Mouse (Mus musculus) T-helper 17 cell (primary cell): Measurements from ENCODE around the gene Kynu.

Source experiments
- in situ Hi-C, 2 experiments: fragments of 300-600 bp; cut with MboI, MseI; formaldehyde crosslinking; loops; 1 replicate in 1 of 2; 2 replicates in 1 of 2; pipeline ENCODE4 v1.15.1; 2025; ENCODE audit warnings: high pct_unique_total_duplicates in 2 of 2

The Kynu gene

DNA sequence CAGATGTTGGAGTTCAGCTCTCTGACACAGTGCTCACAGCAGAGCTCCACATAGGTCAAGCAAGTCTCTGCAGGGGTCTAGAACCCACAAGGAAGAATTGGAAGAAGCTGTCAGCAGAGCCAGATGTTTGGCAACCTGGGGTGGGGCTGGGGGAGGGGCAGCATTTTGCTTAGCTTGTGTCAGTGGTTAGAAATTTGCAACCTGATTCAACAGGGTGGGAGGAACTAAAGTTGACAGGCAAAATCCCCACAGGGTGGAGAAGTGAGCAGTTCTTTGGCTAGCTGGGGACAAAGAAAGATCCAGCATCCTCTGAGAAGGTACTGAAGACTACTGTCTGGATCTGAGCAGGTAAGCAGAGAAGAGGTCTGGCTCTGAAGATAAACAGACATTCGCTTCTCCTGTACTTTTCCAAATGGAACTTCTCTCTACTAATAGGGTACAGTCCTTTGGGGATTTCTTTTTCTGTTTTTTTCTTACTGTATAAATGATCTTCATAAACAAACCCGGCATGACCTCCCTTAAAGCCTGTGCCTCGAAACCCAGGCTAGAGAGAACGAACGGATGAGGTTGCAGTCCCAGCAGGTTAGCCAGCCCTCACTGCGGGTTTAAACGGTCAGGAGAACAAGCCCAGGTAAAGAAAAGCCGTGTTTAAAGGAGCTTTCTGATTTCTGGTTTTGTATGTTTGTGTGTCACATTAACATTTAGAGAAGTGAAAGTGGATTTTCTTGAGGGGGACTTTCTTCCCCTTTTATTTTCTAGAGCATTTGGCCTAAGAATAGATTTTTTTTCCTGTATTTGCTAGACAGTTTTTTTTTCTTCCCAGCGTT lies at the start of gene Kynu:
TSS of gene Kynu (plus strand) at position 268 of the 827 bp plus-strand sequence.
- in situ Hi-C loops: no loop called here

DNA sequence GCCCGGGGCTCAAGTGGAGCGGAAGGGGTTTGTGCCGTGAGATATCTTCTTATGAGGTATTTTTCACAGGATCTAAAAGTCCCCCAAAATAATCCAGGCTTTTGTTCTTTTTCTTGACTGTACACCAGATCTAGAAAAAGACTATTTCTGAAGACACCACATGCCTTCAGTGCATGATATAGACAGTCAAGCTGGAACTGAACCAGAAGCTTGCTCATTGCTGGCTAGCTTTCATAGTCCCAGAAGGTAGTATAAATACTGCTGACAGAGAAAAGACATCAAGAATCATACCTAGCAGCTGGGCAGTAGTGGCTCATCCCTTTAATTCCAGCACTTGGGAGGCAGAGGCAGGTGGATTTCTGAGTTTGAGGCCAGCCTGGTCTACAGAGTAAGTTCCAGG lies 48.9 kb upstream of the Kynu start:
- in situ Hi-C loops: no loop called here

DNA sequence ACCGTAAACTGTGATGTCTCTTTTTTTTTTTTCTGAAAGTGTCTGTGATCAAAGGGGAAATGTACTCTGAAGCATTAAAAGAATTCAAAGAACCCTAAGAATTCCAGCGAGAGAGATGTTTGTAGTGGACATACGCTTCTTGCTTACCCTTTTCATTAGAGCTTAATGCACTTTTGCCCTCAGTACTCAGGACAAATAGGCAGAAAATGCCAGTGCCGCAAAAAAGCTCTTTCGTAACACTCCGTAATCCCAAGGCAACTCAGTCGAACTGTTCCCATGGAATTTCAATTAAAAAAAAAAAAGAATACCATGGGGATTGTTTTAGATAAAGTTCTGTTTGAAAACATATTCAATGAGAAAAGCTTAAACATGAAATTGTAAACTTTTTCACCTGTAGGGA lies 41.3 kb upstream of the Kynu start:
- in situ Hi-C loops: no loop called here

DNA sequence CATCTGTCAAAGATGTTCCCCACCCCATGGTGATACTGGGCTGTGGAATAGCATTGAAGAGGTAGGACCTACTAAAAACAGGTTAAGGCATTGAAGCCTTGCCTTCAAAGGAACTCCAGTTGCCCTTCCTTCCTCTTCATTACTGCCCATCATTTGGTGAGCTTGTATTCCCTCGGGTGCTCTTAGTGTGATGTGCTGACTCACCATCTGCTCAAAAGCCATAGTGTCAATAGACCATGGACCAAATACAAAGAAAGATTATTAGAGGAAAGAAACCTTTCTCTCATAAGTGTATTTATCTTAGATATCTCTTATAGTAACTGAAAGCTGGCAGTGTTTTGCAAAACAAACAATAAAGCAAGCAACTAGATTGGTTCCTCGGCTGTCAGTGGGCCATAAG lies 20.7 kb upstream of the Kynu start:
- in situ Hi-C loops: no loop called here

DNA sequence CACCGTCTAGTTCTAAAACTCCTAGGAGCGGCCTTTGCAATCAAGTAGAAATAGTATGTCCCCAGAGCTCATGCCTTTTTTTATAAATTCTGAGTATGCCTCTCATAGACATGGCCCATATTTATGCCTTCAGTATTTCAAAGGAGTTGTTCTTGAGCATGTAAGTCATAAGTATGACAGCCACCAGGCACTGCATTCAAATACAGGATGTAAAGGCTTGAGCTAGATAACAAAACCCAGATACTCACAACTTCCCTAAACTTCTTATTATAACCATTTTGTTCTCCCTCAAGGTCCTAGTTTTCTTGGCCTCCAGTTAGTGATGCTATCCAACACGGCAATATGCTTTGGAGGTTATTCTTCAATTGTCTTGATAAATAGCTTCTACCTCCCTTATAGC lies 12.5 kb upstream of the Kynu start:
- in situ Hi-C loops: no loop called here

DNA sequence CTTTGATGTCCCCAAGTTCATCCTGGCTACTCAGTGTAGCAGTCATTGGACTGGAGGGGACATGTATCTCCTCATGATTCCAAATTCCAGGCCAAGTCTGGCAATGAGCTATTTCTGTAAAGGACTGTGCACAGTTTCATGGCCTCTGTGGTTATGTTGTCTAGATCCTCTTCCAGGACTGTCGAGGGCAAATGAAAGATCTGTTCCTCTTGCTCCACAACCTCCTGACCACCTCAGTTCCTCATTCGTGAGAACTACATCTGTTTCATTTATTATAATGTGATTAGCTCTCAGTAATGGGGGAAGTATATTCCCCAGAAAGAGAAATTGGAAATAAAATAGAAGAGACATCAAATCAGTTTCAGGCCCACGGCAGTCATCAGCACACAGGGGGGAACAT lies 9.5 kb upstream of the Kynu start:
- in situ Hi-C loops: no loop called here

DNA sequence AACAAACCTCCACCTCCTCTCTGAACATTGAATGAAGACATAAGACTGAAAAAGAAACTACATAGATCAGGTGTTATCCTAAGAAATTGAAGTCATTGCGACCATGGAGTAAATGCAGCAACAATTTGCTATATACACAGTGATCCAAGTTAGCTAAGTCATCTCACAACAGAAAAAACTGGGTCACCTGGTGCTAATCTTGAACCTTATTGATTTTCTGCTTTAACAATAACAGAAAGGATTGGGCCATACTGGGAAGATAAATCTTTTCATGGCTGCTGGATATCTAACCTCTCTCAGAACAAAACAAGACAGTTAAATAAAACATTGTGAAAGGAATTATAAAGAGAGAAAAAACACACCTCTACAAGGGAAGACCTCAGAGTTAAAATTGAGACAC lies 8.7 kb upstream of the Kynu start:
- in situ Hi-C loops: no loop called here

DNA sequence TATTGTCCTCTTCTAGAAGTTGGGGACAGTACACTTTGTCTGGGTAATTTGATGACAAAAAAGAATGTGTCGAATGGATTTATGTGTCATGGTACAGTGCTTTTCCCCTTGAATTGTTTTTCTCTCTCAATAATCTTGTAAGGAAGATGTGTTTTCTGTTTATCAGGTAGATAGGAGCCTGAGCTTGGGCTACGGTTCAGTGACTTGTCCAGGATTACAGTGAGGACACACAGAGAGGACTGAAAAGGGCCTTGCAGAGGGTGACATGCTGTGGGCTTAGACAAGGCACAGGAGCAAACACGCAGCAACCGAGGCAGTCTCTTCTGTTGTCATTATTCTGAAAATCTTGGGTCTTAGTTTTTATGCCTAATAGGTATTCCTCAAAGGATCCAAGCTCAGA lies 913 bp upstream of the Kynu start:
- in situ Hi-C loops: no loop called here

DNA sequence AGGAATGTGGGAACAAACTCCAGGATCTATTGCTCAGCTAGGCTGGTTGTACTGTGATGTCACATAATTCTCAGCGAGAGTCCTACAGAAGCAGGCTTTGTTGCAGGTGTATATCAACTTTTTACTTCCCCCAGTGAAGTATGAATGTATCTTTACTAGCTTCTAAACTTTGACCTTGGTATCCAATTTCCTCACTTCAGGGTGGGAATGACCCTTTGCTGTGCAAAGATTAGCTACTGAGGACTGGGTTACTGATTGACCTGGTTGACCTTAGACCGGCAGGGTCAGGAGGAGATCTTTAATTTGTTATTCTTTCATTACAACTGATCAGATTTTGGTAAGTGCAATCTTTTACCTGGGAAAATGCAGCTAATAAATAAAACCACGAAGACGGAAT lies 758 bp downstream of the Kynu start:
- in situ Hi-C loops: no loop called here

DNA sequence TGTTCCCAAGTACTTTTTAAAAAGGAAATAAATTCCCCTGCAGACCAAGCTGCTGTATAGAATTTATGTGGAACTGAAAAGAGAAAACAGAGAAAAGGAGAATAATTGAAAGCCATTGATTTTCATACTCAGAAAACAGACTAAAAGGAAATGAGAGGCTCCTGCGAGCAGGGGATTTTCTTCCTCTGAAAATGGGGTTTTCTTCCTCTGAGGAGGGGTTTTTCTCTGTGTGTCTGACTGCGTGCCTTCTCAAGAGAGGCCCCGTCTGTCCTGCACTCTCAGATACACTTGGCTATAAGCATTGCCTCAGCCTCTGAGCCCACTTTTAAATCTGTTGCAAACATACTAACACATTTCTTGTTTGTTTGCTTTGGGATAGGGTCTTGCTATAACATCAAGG lies 1.9 kb downstream of the Kynu start:
- in situ Hi-C loops: no loop called here

DNA sequence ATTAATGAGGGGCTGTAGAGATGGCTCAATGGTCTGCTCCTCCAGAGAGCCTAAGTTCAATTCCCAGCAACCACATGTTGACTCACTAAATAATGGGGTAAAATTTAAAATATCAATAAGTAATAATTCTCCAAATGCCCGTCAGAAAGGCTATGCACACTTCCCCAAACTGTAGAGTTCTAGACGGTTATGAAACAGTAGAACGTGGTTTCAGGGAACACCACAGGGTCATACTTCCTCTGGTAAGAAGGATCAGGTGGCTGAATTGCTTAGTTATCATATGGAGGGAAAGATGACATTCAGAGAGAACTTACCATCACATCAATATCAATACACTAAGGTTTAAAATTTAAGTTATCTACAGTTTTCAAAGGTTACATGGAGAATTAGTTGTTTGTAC lies 6.1 kb downstream of the Kynu start:
- in situ Hi-C loops: no loop called here

DNA sequence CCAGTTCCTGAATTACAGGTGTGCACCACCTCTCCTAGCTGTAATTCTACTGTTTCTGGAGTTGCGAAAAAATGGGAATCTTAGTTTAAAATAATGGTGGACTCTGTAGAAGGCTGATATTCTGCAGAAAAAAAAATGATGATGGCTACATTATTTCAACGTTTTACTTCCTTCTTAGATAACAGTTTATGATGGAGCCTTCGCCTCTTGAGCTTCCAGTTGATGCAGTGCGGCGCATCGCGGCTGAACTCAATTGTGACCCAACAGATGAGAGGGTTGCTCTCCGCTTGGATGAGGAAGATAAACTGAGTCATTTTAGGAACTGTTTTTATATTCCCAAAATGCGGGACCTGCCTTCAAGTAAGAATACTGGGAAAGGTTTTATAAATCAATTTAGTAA lies 7.7 kb downstream of the Kynu start:
- in situ Hi-C loops: no loop called here

DNA sequence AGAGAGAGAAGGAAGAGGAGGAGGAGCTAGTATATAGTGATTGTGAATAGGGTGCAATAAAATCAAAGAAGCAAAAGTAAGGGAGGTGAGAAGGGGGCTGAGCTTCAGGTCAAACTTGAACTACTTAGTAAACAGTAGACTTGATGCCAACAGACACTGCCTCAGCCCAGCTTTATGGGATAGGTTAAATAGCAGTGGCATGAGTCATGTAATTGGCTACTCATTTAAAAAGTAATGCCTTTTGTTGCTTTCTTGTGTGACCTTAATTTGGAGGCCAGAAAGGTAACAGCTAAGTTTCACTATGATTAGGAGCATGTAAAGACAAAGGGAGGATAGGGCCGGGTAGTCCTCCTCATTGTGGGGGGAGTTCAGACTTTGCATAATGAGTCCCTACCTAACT lies 13.3 kb downstream of the Kynu start:
- in situ Hi-C loops: no loop called here

DNA sequence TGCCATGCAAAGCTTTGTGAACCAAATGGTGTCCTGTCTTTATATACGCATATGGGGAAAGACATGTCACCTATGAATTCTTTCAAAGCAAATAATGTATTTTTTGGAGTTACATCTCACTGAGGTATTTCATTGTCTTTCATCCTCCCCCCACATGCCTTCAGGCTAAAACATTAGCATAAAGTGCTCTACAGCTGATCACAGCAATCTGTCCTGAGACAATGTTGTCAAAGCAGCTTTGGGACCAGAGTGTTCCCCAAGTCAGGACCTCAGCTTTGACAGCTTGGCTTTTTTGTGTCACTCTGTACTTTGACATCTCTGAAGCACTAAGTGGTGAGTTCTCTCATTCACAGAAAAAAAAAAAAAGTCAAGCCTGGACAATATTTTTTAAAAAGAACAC lies 18.4 kb downstream of the Kynu start:
- in situ Hi-C loops: no loop called here

DNA sequence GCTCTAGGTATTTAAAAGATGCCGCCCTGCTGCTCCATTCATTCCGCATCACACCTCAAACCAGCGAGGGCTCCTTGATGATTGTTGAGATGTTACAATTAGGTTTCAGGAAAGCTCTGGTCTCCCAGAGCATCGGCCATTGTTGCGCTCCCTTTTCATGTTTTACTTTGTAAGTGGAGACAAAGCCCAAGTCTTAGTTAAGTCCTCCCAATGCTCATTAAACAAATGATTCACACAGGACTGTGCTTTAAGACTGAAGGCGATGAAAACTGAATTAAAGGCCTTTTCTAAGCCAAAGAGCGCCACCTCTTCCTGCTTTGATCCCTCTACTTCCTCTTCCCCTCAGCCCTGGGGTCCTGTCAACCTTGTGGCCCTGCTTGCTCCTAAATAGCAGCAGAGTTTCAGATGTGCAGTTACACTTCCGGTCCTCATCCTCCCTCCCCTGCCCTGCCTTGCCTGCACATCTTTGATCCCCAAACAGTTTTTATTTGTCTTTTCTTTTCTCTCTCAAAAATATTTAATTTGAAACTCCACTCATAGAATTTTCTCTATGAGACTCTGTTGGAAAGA lies 28.2 kb downstream of the Kynu start:
- in situ Hi-C loops: no loop called here

DNA sequence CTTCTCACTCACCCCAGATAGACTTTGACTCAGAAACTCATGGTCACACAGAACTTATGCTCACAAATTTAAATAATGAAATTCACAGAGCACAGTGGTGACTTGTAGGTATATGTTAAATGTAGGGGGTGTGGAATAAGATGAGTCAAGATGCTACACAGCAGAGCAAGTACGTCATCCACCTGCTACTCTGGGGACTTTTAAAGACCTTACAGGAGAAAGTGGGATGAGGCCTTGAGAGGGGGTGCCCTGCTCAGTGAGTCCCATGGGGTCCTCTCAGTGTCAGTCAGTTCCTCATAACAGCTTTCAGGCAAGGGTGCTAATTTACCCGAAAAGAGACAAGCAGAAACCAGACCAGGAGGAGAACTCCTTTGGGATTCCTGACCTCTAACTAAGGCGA lies 30.4 kb downstream of the Kynu start:
- in situ Hi-C loops: no loop called here

DNA sequence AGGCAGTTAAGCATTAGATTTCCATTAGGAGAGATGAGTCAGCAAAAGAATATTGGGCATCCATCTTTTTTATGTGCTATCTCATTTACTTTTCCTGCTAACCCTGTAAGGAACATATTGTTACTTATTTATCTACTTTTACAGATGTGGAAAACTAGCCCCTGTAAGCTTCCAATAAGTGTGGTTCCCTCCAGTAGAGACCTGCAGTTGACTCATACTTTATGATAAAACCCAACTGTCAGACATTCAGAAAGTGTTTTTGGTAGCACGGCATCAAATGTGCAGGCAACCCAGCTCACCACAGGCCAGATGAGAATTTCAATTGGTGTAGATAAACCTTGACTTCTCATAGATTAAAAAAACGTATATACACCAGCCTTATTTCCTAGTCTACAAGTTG lies 32.7 kb downstream of the Kynu start:
- in situ Hi-C loops: no loop called here

DNA sequence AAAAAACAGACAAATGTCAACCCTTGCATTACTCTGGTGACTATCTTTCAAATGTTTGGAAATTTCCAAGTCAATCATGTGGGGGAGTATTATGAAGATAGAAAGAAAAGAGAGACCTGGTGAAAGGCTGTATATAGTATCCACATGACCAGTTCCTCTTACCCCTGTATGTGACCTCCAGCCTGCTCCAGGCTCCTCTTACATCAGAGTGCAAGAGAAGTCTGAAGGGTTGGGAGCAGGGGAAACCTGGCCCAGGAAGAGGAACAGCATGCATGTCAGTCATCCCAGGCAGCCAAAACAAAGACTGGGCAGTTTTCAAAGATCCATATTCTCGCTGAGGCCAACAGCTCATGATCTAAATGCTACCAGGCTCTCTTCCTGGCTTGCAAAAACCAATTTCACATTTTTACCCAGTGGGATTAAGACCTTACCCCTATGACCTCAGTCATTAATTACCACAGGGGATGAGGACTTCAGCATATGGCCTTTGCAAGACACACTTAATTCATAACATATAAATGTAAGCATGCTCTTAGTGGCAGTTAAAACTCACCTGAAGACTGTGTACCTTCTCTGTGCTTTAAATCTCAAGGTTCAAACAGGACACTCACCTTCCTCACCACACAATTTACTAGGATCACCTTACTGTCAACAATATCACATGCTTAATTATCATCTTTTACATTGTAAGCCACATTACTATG lies 37.0 kb downstream of the Kynu start:
- in situ Hi-C loops: no loop called here

DNA sequence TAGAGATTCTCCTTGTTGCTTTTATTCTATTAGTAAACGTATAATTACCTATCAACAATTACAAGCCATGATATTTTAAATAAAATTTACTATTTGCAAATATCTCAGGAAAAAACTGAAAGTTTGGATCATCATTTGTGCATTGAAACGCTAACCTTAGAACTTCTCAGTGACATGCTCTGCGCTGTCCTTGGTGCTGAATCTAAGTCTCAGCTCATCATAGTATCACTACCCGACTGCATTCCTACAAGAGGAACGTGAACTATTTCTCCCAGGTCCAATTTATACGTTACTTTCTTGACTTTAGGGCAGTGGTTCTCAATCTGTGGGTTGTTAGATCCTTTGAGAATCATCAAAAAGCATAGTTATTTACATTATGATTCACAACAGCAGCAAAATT lies 58.4 kb downstream of the Kynu start:
- in situ Hi-C loops: no loop called here

DNA sequence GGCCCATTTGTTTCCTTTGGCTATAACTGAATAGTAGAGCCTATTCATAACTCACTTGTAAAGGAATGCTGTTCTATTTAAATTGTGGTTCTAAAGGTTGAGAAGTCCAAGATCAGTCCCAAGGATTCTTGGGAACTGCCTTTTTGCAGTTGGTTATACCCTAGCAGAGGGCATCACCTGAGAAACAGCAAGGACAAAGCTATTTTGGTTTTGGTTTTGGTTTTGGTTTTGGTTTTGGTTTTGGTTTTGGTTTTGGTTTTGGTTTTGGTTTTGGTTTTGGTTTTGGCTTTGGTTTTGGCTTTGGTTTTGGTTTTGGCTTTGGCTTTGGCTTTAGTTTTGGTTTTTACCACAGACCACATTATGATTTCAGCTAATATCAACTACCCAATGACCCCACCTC lies 66.0 kb downstream of the Kynu start:
- in situ Hi-C loops: no loop called here

DNA sequence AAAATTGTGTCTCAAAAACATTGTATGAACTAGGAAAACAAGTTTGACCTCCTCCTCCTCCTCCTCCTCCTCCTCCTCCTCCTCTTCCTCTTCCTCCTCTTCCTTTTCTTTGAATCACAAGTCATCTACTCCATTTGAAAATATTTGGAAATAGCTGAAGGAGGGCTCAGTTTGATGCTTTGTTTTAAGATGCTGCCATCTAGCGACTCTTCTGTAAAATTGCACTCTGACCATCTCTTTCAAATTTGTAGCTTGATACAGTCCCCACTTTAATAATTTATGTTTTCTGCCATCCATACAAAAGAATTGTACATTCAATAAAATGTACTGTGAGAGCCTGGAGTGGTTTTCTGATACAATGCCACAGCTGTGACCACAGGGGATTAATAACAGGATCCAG lies 67.7 kb downstream of the Kynu start:
- in situ Hi-C loops: no loop called here

DNA sequence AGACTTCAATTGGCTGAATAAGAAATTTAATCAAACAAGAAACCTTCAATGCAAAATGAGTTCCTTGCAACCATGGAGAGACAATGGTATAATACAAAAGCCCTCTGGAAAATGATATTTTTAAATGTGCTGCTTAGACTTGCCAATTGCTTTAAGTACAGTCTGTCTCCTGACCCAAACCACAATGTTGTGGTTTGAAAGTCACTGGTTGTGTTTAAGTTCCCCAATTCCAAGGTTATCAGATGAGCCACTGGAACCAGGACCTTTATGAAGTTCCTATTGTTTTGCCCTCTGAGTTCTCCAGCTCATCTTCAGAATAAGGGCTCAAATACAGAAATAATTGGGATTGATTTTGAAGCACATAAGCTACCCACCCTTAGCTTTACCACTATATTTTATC lies 76.7 kb downstream of the Kynu start:
- in situ Hi-C loops: no loop called here

DNA sequence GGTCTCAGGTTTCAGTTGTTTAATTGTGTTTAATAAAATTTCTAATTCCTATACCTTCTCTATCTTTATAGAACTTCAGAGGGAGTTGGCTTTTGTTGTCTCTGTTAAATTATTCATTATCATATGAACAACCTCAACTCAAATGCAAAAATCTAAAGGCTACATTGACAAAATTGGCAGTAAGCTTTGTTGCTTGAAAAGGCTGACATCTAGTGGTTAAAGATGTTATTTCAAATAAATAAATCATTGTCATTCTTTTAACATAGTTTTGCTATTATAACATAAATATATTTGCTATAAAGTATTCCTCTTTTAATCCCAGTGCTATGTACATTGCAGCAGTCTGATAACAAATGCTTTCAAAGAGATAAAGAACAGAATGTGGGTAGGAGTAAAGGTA lies 81.4 kb downstream of the Kynu start:
- in situ Hi-C loops: no loop called here
